Mouse (Mus musculus): ENCODE measurements around the gene Zcchc14. TPM values are rescaled to one million over a fixed set of nuclear protein-coding genes. Genes with fewer than 3 reads are reported as not detected.

Zcchc14 gene
- total and polyA plus RNA-seq, 3 experiments: not detected

GRCm38 (mm10) chr8:121550056-121550455 lies 102.6 kb downstream of the Zcchc14 start:
- in situ Hi-C loops (cut with MboI; ENCODE audit: low pct_ligation_motif_present, low pct_unique_long_range_greater_than_20kb, low sequenced_read_pairs): no loop called here
- H3K4me1 ChIP-seq (ENCODE audit: control insufficient read depth in 1 of 2, insufficient read depth in 2 of 2): peaks cover 0 to 7% of the 10 kb centered on the region in 2 experiments; a peak in 2 of 4 replicates
- dilution Hi-C loops (cut with MboI; ENCODE audit: extremely low pct_ligation_motif_present, extremely low pct_unique_long_range_greater_than_20kb, low sequenced_read_pairs): no loop called here
- H3K9ac ChIP-seq (ENCODE audit: insufficient read depth, low read depth): no peak overlapping the region
- peaks cover 42 to 62% of the 10 kb centered on the region in 2 experiments for H3K36me3 ChIP-seq (replicated peaks in 1 of 2; ENCODE audit: control insufficient read depth in 1 of 2, insufficient read depth in 1 of 2, low read length in 1 of 2)
- H3K4me3 ChIP-seq (replicated peaks in 1 of 3; ENCODE audit: low read depth in 2 of 3, low read length in 2 of 3, poor library complexity in 1 of 3): no peak overlapping the region
- H3K79me2 ChIP-seq (replicated peaks; ENCODE audit: control insufficient read depth, extremely low read depth, insufficient read depth, poor library complexity, severe bottlenecking): no peaks in the 10 kb centered on the region
- H3K27ac ChIP-seq (ENCODE audit: insufficient read depth, low read depth): no peak overlapping the region
- no peaks in the 10 kb centered on the region for H3K9me3 ChIP-seq (replicated peaks; ENCODE audit: low read length)
- TF ChIP-seq BHLHE40 (IDR thresholded peaks at IDR 0.05; ENCODE audit: low read depth, low read length) (no peak), ZMIZ1 (IDR thresholded peaks at IDR 0.05; ENCODE audit: low read depth, low read length) (no peak), HCFC1 (IDR thresholded peaks at IDR 0.05; ENCODE audit: low read depth, low read length) (no peak), MAX (IDR thresholded peaks at IDR 0.05; ENCODE audit: low read length) (no peak), E2F4 (IDR thresholded peaks at IDR 0.05; ENCODE audit: insufficient replicate concordance, low read depth, low read length) (no peak), EP300 (IDR thresholded peaks at IDR 0.05; ENCODE audit: low read length) (no peak), RCOR1 (conservative IDR thresholded peaks at IDR 0.05; ENCODE audit: low read depth, low read length) (no peak), MYC (IDR thresholded peaks at IDR 0.05; ENCODE audit: low read depth, low read length) (no peak), POLR2AphosphoS2 (IDR thresholded peaks at IDR 0.05; ENCODE audit: low read depth, low read length) (no peak), TBP (conservative IDR thresholded peaks at IDR 0.05; ENCODE audit: low read depth, low read length) (no peak), POLR2A (IDR thresholded peaks at IDR 0.05; ENCODE audit: low read depth, low read length) (no peak), ETS1 (conservative IDR thresholded peaks at IDR 0.05; ENCODE audit: low read depth, low read length) (no peak), CTCF (conservative IDR thresholded peaks at IDR 0.05 in 1 of 2, IDR thresholded peaks at IDR 0.05 in 1 of 2; ENCODE audit: low read depth in 2 of 2, low read length in 2 of 2) (no peak), IRF4 (IDR thresholded peaks at IDR 0.05; ENCODE audit: low read depth, low read length) (no peak), CHD1 (IDR thresholded peaks at IDR 0.05; ENCODE audit: low read depth, low read length) (no peak), NRF1 (IDR thresholded peaks at IDR 0.05; ENCODE audit: low read depth, low read length) (no peak)
- DNase-seq (ENCODE audit: extremely low read depth): no peak
- H3K4me2 ChIP-seq (ENCODE audit: insufficient read depth, low read depth, poor library complexity, severe bottlenecking): no peak overlapping the region
- peaks cover 14% of the 10 kb centered on the region for H3K27me3 ChIP-seq (replicated peaks)

Other genes starting within 250 kb of the Zcchc14 start
- not detected in 2 replicates for gene 1700018B08Rik, start 108.6 kb downstream of the Zcchc14 start, total RNA-seq (2012; rRNA removed)
- not detected in 2 replicates for gene 1700018B08Rik, start 108.6 kb downstream of the Zcchc14 start, total RNA-seq (2014; rRNA removed)
- not detected in 2 replicates for gene 1700018B08Rik, start 108.6 kb downstream of the Zcchc14 start, polyA plus RNA-seq (2012; ENCODE audit: insufficient read length, low read depth)
- gene Fbxo31, start 74.1 kb downstream of the Zcchc14 start, total RNA-seq (2012; rRNA removed): 13.2 and 13.9 TPM in 2 replicates
- gene Fbxo31, start 74.1 kb downstream of the Zcchc14 start, total RNA-seq (2014; rRNA removed): 9.2 and 14.2 TPM in 2 replicates
- 24.7 and 31.9 TPM in 2 replicates for gene Fbxo31, start 74.1 kb downstream of the Zcchc14 start, polyA plus RNA-seq (2012; ENCODE audit: insufficient read length, low read depth)
- 49.4 and 55.8 TPM in 2 replicates for gene Map1lc3b, start 62.5 kb downstream of the Zcchc14 start, total RNA-seq (2012; rRNA removed)
- 48.9 and 53.7 TPM in 2 replicates for gene Map1lc3b, start 62.5 kb downstream of the Zcchc14 start, total RNA-seq (2014; rRNA removed)
- gene Map1lc3b, start 62.5 kb downstream of the Zcchc14 start, polyA plus RNA-seq (2012; ENCODE audit: insufficient read length, low read depth): 45.7 and 56.2 TPM in 2 replicates
- 0.17 and 0.21 TPM in 2 replicates for gene Jph3, start 76.7 kb upstream of the Zcchc14 start, total RNA-seq (2012; rRNA removed)
- not detected in 2 replicates for gene Jph3, start 76.7 kb upstream of the Zcchc14 start, total RNA-seq (2014; rRNA removed)
- 0.21 and 0.31 TPM in 2 replicates for gene Jph3, start 76.7 kb upstream of the Zcchc14 start, polyA plus RNA-seq (2012; ENCODE audit: insufficient read length, low read depth)
- gene Klhdc4, start 176.7 kb upstream of the Zcchc14 start, total RNA-seq (2012; rRNA removed): 54.3 and 66.9 TPM in 2 replicates
- gene Klhdc4, start 176.7 kb upstream of the Zcchc14 start, total RNA-seq (2014; rRNA removed): 35.5 and 42.4 TPM in 2 replicates
- 51.5 and 69.7 TPM in 2 replicates for gene Klhdc4, start 176.7 kb upstream of the Zcchc14 start, polyA plus RNA-seq (2012; ENCODE audit: insufficient read length, low read depth)

Measured in CH12.LX (cell line).